Mouse (Mus musculus): ENCODE data around the gene 5031439G07Rik. TPM values are rescaled to one million over a fixed set of nuclear protein-coding genes. Genes with fewer than 3 reads are reported as not detected.

5031439G07Rik gene
- polyA plus RNA-seq, 1 experiment from 2014 or later = 3.5 TPM

DNA sequence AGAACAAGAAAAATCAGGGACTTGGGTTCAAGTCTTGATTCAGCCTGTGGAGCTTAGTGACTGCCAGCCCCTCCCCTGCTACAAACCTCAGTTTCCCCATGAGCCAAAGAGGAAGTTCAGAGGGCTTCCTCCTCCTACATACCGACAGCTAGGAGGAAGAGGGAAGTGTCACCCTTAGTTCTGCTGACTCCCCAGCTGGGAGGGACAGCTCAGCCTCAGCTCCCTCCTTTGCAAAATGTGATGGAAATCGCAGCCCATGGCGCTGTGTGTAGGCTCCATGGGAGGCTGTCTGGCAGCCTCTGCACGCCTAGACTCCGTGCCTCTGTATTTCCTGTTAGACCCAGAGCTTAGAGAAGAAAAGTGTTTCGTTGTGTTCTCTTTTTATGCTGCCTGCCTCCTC, 6.1 kb upstream of the 5031439G07Rik start:
- Histone ChIP-seq H3K27ac (replicated peaks) (no peak overlapping the region), H3K27me3 (replicated peaks) (peaks cover 20% of the 10 kb centered on the region), H3K4me2 (no peak overlapping the region), H3K4me3 (no peak overlapping the region), H3K4me1 (peaks cover 4% of the 10 kb centered on the region; the same call in 1 of the 2 replicates), H3K9ac (no peak overlapping the region), H3K9me3 (no peaks in the 10 kb centered on the region), H3K36me3 (no peaks in the 10 kb centered on the region)
- WGBS = 15% methylated on average over 6 of the region's 6 CpGs
- no peak for ATAC-seq (ENCODE audit: extremely low read depth, insufficient number of reproducible peaks, low FRiP score, low TSS enrichment)

DNA sequence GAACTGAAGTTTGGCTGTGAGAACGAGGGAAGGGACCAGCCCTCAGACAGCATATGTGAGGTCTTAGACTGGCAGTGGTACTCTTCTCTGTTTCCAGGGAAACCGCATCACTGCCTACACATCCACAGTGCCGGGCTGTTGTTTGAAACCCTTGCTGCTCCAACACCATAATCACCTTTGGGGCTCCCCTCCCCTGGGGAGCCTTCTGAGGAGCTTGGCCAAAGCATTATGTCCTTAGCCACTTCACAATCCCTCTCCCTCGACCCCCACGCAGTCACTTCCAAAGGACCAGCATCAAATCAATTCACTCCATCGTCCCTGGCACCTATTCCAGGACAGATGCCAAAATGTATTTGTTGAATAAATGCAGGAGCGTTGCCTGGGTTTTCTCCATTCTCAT, 1.4 kb upstream of the 5031439G07Rik start:
- 72% methylated on average over 7 of the region's 7 CpGs for WGBS

DNA sequence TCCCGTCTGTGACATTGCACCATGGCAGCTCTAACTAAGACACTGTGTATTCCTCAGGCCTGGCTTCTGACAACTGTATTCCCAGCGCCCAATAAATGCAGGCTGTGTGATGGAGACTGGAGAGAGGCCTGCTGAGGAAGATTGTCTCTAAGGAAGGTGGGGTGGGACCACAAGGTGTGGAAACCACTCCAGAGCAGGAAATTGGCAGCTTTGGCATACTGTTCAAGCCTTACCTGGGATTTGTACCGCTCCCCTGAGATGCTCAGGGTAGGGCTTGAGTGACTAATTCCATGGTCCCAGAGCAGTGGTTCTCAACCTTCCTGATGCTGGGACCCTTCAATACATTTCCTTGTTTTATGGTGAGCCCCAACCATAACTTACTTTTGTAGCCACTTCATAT, 747 bp upstream of the 5031439G07Rik start:
- Histone ChIP-seq H3K27me3 (replicated peaks) (peaks cover 4% of the 10 kb centered on the region; the same call in 1 of the 2 replicates), H3K36me3 (no peaks in the 10 kb centered on the region), H3K4me2 (no peak overlapping the region), H3K9ac (peak overlapping the region; percentile 74; the same call in 1 of the 2 replicates), H3K27ac (replicated peaks) (no peak overlapping the region), H3K9me3 (no peaks in the 10 kb centered on the region), H3K4me3 (no peak overlapping the region), H3K4me1 (peaks cover 18% of the 10 kb centered on the region)
- no peak for ATAC-seq (ENCODE audit: extremely low read depth, insufficient number of reproducible peaks, low FRiP score, low TSS enrichment)
- 71% methylated on average over 3 of the region's 3 CpGs for WGBS

More for the DNA sequence above, 1.4 kb upstream of the 5031439G07Rik start:
- no peaks in the 10 kb centered on the region for H3K9me3 ChIP-seq
- no peak overlapping the region for H3K27ac ChIP-seq (replicated peaks)
- no peak overlapping the region for H3K4me2 ChIP-seq
- no peak overlapping the region for H3K9ac ChIP-seq
- H3K36me3 ChIP-seq = no peaks in the 10 kb centered on the region
- no peak overlapping the region for H3K4me3 ChIP-seq
- no peak for ATAC-seq (ENCODE audit: extremely low read depth, insufficient number of reproducible peaks, low FRiP score, low TSS enrichment)
- H3K27me3 ChIP-seq (replicated peaks) = peaks cover 10% of the 10 kb centered on the region
- peaks cover 18% of the 10 kb centered on the region for H3K4me1 ChIP-seq

DNA sequence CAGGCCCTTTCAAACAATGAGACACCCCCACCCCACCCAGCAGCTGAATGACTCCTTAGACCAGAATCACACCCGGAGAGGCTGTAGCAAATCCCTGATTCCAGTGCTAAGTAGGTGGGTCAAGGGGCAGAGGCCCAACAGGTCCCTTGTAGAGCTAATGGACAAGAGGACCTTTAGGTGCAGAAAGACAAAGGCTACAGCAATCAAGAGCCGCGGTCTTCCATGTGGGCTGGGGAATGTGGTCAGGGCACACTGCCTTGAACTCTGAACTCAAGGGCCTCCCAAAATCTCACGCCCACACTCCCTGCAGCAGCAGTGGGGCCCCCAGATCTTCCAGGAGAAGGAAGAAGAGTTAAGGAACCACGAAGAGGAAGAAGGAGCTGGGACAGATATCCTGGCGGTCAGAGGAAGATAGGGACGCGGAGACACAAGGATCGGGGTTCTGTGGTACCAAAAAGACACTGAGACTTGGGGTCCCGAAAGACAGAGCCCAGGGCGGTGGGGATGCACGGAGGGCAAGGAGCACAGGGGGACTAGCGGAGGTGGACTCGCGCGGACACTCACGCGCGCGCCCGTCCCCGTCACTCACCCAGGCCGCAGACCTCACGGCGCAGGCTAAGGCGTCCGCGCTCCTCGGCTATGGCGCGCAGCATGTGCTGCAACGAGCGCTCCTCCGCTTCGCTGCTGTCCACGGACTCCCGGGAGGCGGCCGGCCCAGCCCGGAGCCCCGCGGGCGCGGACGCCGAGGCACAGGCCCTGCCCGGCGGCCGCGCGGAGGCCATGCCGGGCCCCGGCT, 1.1 kb downstream of the 5031439G07Rik start:
- H3K9ac ChIP-seq = peak overlapping the region; percentile 94
- ATAC-seq (ENCODE audit: extremely low read depth, insufficient number of reproducible peaks, low FRiP score, low TSS enrichment) = peak; percentile 40
- peaks cover 24% of the 10 kb centered on the region for H3K4me1 ChIP-seq
- H3K27ac ChIP-seq (replicated peaks) = peak overlapping the region; percentile 65
- peaks cover 4% of the 10 kb centered on the region; the same call in 1 of the 2 replicates for H3K27me3 ChIP-seq (replicated peaks)
- no peaks in the 10 kb centered on the region for H3K9me3 ChIP-seq
- no peaks in the 10 kb centered on the region for H3K36me3 ChIP-seq
- peak overlapping the region; percentile 87 for H3K4me3 ChIP-seq
- WGBS = under 1% methylated on average over 53 of the region's 53 CpGs
- peak overlapping the region; percentile 78 for H3K4me2 ChIP-seq

DNA sequence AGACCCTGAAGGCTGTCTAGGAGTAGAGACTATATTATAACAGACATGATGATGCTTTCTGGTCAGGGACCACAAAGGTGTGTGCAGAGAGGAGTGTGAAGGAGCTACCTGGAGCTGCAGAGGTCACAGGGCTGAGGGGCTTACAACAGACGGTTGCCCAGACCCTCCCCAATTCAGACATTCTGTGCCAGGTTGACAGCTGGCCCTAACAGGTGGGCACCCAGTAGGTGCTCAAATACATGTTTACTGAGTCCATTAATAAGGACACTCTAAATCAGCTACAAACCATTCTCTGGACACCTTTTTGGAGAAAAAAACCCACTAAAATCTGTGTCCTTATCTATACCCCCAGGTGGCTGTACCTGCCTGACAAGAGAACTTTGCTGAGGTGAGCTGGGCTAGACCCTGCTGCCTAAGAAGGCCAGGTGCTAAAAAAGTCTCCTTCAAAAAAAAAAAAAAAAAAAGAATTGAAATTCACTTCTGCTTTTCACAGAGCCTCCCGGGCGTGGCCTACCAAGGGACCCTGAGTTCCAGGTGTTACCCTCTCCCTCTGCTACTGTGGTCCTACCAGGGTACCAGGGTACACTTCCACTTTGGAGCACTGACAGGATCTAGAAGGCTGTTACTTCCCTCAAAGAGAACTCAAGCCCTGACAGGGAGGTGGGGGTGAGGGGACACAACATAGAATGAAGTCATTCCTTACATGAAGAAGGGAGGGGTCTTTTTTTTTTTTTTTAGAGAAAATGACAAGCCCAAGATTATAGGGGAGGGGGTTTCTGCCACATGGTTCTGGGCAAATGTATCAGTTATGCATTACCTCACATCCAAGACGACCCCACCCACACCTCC, 2.0 kb downstream of the 5031439G07Rik start:
- no peak for ATAC-seq (ENCODE audit: extremely low read depth, insufficient number of reproducible peaks, low FRiP score, low TSS enrichment)

DNA sequence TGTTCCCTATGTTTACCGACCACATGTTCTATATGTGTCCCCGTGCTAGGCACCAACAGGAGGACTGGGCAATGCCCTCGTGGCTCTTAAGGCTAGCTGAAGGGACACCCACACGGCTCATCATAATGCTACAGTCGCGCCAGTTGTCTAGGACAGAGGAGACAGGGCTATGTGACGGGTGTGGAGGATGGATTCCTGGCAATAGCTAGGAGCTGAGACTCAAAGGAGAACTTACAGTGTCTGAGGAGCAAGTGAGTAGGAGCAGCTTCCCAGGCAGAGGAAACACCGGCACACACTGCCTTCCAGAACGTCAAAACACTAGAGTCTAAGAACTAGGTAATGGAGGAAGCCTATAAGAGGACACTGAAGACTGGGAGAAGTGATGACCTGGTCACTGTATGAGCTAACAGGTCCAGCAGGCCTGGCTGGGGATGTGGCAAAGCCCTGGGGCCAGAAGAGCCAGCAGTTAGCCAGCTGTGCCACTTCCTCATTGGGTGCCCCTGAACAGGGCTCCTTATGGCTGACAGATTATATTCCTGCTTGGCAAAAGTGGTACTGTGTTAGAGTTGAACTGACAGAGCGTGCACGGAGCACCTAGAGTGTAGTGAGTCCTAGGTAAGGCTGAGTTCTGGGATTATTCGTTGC, 2.7 kb downstream of the 5031439G07Rik start:
- ATAC-seq (ENCODE audit: extremely low read depth, insufficient number of reproducible peaks, low FRiP score, low TSS enrichment) = no peak
- Histone ChIP-seq H3K36me3 (no peaks in the 10 kb centered on the region), H3K9ac (no peak overlapping the region), H3K4me2 (no peak overlapping the region), H3K27ac (replicated peaks) (no peak overlapping the region), H3K9me3 (no peaks in the 10 kb centered on the region), H3K4me3 (no peak overlapping the region), H3K27me3 (replicated peaks) (peaks cover 4% of the 10 kb centered on the region; the same call in 1 of the 2 replicates), H3K4me1 (peaks cover 24% of the 10 kb centered on the region)
- WGBS = 81% methylated on average over 12 of the region's 12 CpGs

More for the DNA sequence above, 2.0 kb downstream of the 5031439G07Rik start:
- H3K27me3 ChIP-seq (replicated peaks) = peaks cover 4% of the 10 kb centered on the region; the same call in 1 of the 2 replicates
- WGBS = 70% methylated on average over 4 of the region's 4 CpGs
- no peaks in the 10 kb centered on the region for H3K36me3 ChIP-seq
- H3K9me3 ChIP-seq = no peaks in the 10 kb centered on the region
- H3K4me1 ChIP-seq = peaks cover 24% of the 10 kb centered on the region
- no peak overlapping the region for H3K27ac ChIP-seq (replicated peaks)
- H3K9ac ChIP-seq = peak overlapping the region; percentile 94
- H3K4me2 ChIP-seq = peak overlapping the region; percentile 78
- H3K4me3 ChIP-seq = peak overlapping the region; percentile 87

DNA sequence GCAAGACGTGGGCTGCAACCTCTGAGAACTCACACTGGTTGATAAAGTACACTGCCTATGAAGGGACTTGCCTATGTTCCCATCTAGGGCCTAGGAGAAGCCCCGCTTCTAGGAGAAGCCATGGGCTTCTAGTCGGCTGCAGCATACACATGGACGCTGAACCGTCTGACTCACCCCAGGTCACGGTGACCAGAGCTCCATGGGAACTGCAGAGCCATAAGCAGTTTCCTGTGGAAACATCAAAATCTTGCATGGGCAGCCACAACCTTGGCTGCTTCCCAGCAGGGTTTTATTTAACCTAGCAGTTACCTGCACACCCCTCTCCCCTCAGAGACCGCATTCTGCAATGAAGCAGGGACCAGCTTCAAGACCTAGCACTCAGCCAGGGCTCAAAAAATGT, 4.6 kb downstream of the 5031439G07Rik start:
- peaks cover 21% of the 10 kb centered on the region for H3K4me1 ChIP-seq
- ATAC-seq (ENCODE audit: extremely low read depth, insufficient number of reproducible peaks, low FRiP score, low TSS enrichment) = no peak
- no peak overlapping the region for H3K27ac ChIP-seq (replicated peaks)
- no peak overlapping the region for H3K9ac ChIP-seq
- 65% methylated on average over 7 of the region's 7 CpGs for WGBS
- no peaks in the 10 kb centered on the region for H3K9me3 ChIP-seq
- H3K4me2 ChIP-seq = no peak overlapping the region
- no peaks in the 10 kb centered on the region for H3K36me3 ChIP-seq
- H3K4me3 ChIP-seq = no peak overlapping the region
- H3K27me3 ChIP-seq (replicated peaks) = no peaks in the 10 kb centered on the region

DNA sequence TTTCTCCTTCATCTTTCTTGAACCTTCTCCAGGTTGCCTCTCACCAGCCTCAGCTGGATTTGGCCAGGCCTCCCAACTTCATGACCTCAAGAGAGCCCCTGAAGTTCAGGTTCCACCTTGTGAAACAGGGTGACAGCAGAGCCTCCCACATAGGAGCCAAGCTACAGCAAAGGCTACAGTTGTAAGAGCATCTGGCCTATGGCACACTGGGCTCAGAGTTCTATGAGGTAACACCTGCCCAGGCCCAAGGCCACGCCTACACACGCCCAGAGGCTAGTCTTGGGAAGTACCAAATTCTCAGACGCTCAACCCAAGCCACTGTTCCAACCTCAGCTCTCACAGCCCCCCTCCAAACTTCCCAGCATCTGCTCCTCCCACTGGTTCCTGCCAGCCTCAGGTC, 5.5 kb downstream of the 5031439G07Rik start:
- Histone ChIP-seq H3K4me3 (no peak overlapping the region), H3K4me1 (peaks cover 15% of the 10 kb centered on the region), H3K4me2 (no peak overlapping the region), H3K27ac (replicated peaks) (no peak overlapping the region), H3K27me3 (replicated peaks) (no peaks in the 10 kb centered on the region), H3K9me3 (no peaks in the 10 kb centered on the region), H3K36me3 (no peaks in the 10 kb centered on the region), H3K9ac (no peak overlapping the region)
- ATAC-seq (ENCODE audit: extremely low read depth, insufficient number of reproducible peaks, low FRiP score, low TSS enrichment) = no peak
- WGBS = 66% methylated on average over 3 of the region's 3 CpGs

DNA sequence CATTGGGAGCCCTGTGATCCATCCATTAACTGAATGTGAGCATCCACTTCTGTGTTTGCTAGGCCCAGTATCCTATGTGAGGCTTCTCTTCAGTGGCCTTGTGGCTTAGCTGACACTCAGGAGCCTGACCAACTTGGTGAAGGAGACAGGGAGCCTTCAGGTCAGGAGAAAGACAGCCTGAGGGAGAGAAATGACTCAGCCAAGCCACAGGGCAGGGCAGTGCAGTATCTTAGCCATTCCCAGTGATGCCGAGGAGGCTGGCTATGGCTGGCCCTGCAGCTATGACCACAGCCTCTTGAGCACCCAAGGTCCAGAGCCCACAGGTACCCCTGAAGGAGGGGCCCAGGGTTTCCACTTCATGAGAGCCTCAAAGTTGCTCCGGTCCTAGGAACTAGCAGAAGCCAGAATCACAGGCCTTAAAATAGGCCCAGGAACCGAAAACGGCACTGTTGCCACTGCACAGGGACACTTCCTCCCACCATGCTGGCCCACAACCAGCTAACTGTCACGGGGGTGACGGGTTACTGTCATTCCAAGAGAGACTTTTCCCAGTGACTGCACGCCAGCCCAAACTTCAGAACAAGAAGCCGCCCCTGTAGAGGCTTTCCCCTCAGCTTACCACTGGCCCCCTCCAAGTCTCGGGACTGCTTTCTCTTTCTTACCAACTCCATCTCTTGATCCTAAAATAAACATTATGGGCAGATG, 6.6 kb downstream of the 5031439G07Rik start:
- no peaks in the 10 kb centered on the region for H3K9me3 ChIP-seq
- ATAC-seq (ENCODE audit: extremely low read depth, insufficient number of reproducible peaks, low FRiP score, low TSS enrichment) = no peak
- 64% methylated on average over 9 of the region's 9 CpGs for WGBS

DNA sequence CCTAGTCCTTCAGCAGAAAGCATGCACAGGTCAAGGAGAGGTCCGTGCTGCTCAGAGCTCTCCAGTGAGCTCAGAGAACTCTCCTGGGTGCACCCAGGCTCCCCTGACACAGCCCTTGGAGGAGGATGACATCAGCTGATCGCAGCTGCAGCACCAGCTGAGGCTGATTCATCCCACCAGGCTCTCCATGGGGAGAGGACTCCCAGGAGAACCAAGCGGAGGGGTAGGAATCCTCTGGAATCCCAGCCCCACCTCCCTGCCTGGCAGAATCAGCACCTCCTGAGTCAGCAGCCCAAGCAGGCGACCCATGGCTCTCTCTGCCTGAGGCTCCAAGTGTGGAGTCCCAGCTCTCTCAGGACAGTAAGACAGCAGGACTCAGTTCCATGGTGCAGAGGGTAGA, 12.6 kb downstream of the 5031439G07Rik start:
- no peak overlapping the region for H3K4me2 ChIP-seq
- 13% methylated on average over 4 of the region's 4 CpGs for WGBS
- no peak for ATAC-seq (ENCODE audit: extremely low read depth, insufficient number of reproducible peaks, low FRiP score, low TSS enrichment)
- peaks cover 17% of the 10 kb centered on the region for H3K4me1 ChIP-seq
- no peaks in the 10 kb centered on the region for H3K36me3 ChIP-seq
- H3K27me3 ChIP-seq (replicated peaks) = no peaks in the 10 kb centered on the region
- no peak overlapping the region for H3K4me3 ChIP-seq
- no peaks in the 10 kb centered on the region for H3K9me3 ChIP-seq
- no peak overlapping the region for H3K9ac ChIP-seq
- H3K27ac ChIP-seq (replicated peaks) = no peak overlapping the region

More for the DNA sequence above, 6.6 kb downstream of the 5031439G07Rik start:
- H3K9ac ChIP-seq = no peak overlapping the region
- H3K4me2 ChIP-seq = no peak overlapping the region
- H3K27me3 ChIP-seq (replicated peaks) = no peaks in the 10 kb centered on the region
- H3K36me3 ChIP-seq = no peaks in the 10 kb centered on the region
- H3K4me3 ChIP-seq = no peak overlapping the region
- H3K4me1 ChIP-seq = peaks cover 11% of the 10 kb centered on the region
- no peak overlapping the region for H3K27ac ChIP-seq (replicated peaks)

DNA sequence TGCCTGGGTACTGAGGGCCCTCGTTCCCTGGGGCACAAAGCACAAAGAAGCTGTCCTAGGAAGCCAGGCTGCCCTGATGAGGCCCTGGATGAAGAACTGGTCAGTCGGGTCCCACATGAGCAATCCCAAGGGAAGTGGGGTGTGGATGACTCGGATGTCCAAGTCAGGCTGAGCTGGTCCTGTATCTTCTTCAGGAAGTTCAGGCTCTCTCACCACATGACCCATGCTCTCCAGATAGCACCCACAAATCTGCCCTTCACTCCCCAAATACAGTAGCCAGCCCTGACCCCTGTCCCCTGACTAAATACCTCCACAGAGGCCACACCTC, 14.8 kb downstream of the 5031439G07Rik start:
- Histone ChIP-seq H3K9me3 (no peaks in the 10 kb centered on the region), H3K4me3 (no peak overlapping the region), H3K36me3 (no peaks in the 10 kb centered on the region), H3K4me1 (peaks cover 17% of the 10 kb centered on the region), H3K9ac (no peak overlapping the region), H3K27ac (replicated peaks) (no peak overlapping the region), H3K4me2 (no peak overlapping the region), H3K27me3 (replicated peaks) (no peaks in the 10 kb centered on the region)
- WGBS = 58% methylated on average over 3 of the region's 3 CpGs
- ATAC-seq (ENCODE audit: extremely low read depth, insufficient number of reproducible peaks, low FRiP score, low TSS enrichment) = no peak; the same call in 1 of the 2 replicates

Data from heart, embryonic 13.5 days (tissue).